Mouse (Mus musculus) left cerebral cortex, postnatal 4 days (tissue): Measurements from ENCODE around the gene Zfp428. TPM values are rescaled to one million over a fixed set of nuclear protein-coding genes. Genes with fewer than 3 reads are reported as not detected.
"Not testable (repeated sequence)": the region's sequence is repeated elsewhere in the genome, so short reads cannot be mapped to it uniquely, and the experiment has no call there.

Source experiments
- DNase-seq: peaks from one replicate; pipeline ENCODE4 v3.0.0-alpha.2; 2022
- intact Hi-C: fragments of 180-260 bp; cut with DNase I; formaldehyde crosslinking; loops from one replicate; pipeline ENCODE4 v1.15.1; 2025
- total RNA-seq, 2 experiments: library from RNA; stranded (reverse); gene quantifications; 2 replicates each; pipeline ENCODE4 v1.2.3; 2021

Gene Zfp428
- total RNA-seq, 2 experiments from 2014 or later: 105 to 108 TPM

DNA sequence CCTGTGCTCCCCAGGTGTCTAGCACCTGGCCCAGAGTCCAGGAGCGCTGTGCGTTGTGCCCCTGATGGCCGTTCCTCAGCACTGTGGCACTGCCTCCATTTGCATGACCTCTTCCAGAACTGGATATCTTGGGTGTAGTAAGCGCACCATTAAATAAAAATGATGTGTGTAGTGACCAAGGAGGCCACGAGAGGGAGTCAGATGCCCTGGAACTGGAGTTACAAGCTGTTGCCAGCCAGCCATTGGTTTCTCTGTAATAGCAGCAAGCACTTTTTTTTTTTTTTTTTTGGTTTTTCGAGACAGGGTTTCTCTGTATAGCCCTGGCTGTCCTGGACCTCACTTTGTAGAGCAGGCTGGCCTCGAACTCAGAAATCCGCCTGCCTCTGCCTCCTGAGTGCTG is 9.5 kb downstream of the Zfp428 start:
- intact Hi-C loops, DNase-seq: not testable (repeated sequence)

DNA sequence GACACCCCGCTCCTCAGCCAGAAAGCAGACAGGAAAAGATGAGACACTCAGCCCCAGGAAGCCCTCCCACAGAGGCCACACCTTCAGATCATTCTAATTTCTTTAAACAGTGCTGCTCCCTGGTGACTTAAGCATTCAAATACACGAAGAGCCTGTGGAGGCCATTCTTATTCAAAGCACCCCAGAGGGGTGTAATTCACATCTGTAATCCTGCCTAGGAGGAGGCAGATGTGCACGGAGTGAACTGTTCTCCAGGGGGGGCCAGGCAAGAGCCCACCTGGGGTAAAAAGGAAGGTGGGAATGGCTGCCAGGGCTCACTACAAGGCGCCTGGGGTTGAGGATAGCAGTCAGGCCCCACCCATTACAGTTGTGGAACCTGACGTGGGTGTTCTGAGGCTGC is 10.3 kb downstream of the Zfp428 start:
- intact Hi-C loops: no loop called here
- no peak for DNase-seq

DNA sequence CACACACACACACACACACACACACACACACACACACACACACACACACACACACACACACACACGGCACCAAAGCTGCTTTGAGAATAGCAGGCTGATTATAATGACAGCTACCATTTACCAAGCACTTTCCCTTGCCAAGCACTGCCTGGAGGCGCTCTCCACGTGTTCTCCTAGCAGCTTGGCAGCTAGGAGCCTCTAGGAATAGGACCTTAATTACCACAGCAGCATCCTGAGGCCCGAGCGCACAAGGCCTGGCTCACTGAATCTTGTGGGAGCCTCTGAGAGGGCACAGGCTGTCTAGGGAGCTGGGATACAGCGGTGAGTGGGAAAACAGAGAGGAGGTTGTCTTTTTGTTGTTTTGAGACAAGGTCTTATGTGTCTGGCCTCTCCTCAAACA is 10.8 kb downstream of the Zfp428 start:
- intact Hi-C loops: no loop called here
- no peak for DNase-seq

DNA sequence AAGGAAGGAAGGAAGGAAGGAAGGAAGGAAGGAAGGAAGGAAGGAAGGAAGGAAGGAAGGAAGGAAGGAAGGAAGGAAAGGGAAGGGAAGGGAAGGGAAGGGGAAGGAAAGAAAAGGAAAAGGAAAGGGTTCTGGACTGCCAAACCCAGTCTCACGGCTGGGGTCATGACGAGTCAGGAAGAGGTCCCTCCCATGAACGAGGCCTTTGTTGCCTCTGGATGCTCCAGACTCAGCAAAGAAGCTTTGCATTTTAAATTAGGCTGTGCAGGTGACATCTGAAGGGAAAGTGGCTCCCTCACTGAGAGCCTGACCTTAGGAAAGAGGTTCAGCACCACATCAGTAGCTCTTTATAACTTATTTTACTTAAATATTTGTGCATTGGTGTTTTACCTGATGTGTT is 12.3 kb downstream of the Zfp428 start:
- DNase-seq: no peak
- intact Hi-C loops: no loop called here

DNA sequence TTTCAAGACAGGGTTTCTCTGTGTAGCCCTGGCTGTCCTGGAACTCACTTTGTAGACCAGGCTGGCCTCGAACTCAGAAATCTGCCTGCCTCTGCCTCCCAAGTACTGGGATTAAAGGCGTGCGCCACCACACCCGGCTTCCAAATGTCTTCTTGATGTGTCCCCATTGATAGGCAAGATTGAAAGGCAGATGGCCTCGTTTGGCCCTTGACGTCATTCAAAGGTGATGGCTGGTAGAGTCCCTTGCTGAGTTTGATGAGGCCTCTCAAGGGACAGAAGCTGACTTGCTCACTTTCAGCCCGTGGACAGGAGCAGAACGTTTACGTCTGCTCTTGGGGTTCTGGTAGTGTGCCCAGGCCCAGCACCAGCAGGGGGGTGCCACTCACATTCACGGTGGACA is 13.2 kb downstream of the Zfp428 start:
- intact Hi-C loops, DNase-seq: not testable (repeated sequence)

DNA sequence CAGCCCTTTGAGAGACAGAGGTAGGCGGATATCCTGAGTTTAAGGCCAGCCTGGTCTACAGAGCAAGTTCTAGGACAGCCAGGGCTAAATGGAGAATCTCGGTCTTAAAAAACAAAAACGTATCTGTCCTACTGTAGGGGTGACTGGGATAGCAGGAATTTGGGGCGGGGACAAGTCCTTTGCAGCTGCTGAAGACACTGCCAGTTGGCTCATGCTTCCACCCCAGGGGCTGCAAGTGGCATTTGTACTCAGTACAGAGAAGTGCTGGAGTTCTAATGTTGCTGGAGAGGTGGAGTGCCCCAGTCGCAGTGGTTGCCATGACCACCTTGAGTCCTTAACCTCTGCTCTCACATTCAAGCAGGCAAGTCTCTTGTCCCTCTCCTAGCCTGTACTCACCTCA is 16.0 kb downstream of the Zfp428 start:
- no peak for DNase-seq
- intact Hi-C loops: no loop called here

DNA sequence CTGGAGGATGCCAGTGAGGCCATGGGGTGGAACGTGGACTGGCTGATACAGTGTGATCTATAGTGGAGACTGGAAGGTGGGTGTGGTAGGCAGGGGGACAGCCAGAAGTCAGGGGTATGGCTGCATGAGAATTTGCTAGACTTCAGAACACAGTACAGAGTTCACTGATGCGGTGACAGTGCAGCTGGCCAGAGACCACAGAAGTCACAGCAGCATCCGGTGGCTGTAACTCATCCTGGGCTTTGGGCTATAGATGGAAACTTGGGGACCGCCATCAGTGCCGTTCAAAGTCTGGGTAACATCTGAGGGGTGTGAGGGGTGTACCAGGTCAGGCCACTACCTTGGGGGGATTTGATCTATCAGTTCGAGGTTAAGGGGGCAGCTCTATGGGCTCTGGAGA is 16.9 kb downstream of the Zfp428 start:
- no peak for DNase-seq
- intact Hi-C loops: no loop called here

DNA sequence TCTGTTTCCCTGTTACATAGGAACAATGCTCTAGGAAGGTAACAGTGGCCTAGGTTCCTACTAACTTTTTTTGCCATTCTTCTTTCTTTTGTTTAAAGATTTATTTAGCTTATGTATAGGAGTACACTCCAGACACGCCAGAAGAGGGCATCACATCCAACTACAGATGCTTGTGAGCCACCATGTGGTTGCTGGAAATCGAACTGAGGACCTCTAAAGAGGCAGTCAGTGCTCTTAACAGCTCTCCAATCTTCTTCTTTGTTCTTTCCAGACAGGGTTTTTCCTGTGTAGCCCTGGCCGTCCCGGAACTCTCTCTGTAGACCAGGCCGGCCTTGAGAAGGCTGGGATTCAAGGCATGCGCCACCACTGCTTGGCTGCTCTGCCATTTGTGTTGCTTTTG is 18.2 kb downstream of the Zfp428 start:
- intact Hi-C loops: no loop called here
- DNase-seq: no peak

DNA sequence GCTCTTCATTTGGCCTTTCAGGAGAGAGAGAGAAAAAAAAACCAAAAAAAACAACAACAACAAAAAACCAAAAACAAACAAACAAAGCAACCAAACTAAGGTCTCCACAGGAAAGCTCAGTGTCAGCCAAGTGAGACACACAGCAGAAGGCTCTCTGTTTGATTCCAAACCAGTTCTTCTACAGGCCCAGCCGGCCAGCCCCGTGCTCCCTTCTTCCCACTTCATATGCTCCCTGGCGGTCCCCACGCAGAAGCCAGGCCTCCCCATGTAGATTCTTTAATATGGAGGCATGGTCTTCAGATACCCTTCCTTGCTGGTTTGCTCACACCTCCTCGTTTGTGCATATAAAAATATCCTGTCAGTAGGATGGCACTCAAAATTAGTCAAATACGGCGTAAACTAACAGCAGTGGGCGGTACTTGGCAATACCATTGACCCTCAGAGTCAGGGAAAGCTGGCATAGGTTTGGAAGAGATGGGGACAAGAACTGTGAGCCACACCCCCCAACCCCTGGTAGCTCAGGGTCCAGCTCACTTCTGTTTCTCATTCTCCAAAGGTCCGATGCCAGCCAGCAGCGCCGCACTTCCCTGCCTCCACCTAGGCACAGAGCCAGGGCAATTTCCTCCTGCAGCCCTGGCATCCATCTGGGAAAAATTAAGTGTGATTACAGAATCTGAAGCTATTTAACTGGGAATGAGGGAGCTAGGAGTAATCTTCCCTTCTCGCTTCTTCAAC is 19.0 kb downstream of the Zfp428 start:
- intact Hi-C loops: no loop called here
- no peak for DNase-seq

DNA sequence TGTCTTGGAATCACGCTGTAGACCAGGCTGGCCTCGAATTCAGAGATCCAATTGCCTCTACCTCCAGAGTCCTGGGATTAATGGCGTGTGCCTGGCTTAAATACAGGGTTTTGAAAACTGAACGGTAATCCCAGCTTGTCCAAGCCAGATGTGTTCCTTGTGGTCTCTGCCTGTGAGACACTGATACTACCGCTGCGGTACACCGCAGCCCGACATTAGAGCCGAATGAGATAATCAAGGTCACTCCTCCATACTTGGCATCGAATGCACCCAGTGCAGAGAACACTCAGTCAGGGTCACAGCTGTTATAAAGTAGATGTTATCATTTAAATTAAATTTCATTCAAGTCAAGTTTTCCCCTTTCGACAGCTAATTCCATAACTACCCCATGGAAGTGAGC is 22.1 kb downstream of the Zfp428 start:
- no peak for DNase-seq
- intact Hi-C loops: no loop called here

DNA sequence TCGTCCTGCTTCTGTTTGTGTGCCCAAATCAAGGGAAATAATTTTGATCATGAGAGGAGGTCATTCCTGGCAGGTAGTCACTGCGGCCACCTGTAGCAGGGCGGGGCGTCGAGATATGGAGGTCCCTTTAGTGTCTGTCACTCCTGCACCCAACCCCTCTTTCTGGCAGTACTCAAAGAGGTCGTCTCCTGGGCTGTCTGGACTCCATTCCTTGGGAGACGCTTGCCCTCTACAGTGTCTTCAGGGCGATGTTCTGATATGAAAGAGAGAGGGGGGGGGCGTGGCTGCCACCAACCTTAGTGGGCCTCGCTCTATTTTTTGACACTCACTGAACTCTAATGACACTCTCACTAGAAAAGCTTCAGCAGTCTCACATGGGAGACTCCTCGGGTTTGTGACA is 22.8 kb downstream of the Zfp428 start:
- DNase-seq: no peak

DNA sequence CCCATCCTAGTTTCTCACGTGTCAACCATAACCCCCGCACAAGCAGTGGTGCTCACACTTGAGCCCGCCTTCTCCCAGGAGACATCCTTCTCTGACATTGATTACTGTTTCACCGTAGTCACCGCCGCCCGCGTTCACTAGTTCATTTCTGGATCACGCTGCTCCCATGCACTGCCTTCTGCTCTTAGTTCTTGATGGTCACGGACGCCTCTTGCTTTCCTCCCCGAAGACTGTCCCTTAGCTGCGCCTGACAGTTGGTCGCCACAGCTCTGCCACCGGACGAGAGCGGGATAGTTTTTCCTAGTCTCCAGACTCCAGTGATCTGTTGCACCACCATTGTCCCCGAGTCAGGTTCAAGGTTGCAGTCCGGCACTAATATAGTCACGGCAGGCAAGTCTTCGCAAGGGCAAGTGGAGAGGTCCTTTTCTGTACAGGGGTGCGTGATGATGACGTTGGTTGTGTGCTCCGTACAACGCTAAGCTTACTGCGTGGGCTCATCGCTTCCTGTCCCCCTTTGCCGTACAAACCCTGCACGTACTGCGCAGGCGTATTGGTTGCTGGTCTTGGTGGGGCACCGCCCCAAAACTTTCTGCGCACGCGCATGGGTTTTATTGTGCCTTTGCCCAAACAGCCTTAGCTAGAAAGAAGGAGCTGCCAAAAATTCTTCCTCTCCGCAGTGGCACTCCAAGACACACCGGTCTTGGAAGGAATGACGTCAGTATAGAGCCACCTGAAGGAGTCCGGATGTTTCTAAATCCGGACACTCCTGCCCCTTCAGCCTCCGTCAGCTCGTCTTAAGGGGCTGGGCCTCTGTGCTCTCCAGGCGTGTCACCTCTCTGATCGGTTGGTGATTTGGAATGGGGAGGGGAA is 23.5 kb downstream of the Zfp428 start, which contains the start of gene Irgq:
Irgq (plus strand) TSS at position 628 of the 870 bp plus-strand sequence.
- intact Hi-C loops: no loop called here
- peak; percentile 99 for DNase-seq

More for the DNA sequence above, 22.8 kb downstream of the Zfp428 start:
- intact Hi-C loops: no loop called here

DNA sequence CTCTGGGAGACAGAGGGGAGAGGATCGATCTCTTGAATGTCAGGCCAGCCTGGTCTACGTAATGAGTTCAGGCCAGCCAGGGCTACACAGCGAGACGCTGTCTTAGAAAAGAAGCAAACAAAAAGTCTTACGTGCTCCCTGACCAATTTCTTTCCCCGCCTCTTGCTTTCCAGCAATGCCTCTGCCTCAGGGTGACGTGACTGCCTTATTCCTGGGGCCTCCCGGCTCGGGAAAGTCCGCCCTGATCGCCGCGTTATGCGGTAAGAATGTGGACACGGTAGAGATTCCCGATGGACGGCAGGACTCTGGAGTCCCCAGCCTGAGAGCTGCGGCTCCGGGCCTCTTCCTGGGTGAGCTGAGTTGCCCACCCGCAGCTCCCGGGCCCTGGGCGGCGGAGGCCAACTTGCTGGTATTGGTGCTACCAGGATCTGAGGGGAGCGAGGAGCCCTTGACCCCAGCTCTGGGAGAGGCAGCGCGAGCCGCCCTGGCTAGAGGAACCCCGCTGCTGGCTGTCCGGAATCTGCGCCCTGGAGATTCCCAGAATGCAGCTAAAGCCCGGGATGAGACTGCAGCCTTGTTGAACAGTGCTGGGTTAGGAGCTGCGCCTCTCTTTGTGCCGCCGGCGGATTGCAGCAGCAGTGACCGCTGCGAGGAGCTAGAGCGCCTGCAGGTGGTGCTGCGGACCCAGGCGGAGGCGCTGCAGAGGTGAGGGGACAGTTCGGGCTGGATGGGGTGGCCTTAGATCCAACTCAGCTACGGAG is 24.6 kb downstream of the Zfp428 start:
- intact Hi-C loops: no loop called here
- peak; percentile 82 for DNase-seq

DNA sequence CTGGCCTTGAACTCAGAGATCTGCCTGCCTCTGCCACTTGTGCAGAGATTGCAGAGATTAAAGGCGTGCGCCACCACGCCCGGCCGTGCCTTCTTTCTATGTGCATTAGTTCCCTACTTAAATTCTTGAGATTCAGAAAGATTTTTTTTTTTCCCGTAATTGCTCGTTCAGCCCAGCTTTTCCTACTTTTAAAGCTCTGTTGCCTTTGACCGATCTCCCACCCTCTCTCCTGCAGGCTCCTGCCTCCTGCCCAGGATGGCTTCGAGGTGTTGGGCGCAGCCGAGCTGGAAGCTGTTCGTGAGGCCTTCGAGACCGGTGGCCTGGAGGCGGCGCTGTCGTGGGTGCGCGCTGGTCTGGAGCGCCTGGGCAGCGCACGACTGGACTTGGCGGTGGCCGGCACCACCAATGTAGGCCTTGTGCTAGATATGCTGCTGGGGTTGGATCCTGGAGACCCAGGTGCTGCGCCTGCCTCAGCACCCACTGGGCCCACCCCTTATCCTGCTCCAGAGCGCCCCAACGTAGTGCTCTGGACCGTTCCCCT is 26.3 kb downstream of the Zfp428 start:
- intact Hi-C loops: no loop called here
- no peak for DNase-seq

DNA sequence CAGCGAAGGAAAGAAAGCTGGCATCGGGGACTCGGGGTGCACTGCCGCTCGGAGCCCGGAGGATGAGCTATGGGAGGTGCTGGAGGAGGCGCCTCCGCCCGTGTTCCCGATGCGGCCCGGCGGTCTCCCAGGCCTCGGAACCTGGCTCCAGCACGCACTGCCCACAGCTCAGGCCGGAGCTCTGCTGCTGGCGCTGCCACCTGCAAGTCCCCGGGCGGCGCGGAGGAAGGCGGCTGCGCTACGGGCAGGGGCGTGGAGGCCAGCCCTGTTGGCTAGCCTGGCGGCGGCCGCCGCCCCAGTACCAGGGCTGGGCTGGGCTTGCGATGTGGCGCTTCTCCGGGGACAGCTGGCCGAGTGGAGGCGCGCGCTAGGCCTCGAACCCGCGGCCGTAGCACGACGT is 27.0 kb downstream of the Zfp428 start:
- intact Hi-C loops: no loop called here
- DNase-seq: no peak

DNA sequence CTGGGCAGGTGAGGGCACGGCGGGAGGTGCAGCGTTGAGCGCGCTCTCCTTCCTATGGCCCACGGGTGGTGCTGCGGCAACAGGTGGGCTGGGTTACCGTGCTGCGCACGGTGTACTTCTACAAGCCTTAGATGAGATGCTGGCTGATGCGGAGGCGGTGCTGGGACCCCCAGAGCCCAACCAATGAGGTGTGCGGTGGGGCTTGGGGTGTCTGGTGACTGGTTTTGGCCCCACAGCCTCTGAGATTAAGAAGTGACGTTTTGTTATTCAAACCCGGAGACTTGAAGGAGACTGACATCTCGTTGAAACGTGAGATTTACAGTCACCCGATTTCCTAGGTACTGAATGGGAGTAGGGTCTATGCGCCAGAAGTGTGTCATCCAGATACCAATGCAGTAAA is 27.5 kb downstream of the Zfp428 start:
- intact Hi-C loops: no loop called here
- DNase-seq: no peak

DNA sequence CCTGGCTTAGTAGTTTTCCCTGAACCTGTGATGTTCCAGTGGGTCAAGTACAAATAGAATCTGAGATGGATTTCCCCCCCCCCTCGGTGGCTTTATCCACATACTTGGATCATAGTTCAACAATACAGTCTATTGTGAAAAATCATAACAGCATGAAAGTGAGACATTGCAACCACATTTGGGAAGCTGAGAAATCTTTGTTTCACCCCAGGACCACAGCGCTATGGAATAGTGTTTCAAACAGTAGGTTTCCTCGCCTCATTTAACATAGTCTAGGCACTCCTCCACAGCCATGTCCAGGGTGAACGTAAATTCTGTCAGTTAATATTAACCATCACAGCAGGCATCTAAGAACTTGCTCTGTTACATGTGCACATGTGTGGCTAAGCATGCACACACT is 30.3 kb downstream of the Zfp428 start:
- intact Hi-C loops: no loop called here
- no peak for DNase-seq

DNA sequence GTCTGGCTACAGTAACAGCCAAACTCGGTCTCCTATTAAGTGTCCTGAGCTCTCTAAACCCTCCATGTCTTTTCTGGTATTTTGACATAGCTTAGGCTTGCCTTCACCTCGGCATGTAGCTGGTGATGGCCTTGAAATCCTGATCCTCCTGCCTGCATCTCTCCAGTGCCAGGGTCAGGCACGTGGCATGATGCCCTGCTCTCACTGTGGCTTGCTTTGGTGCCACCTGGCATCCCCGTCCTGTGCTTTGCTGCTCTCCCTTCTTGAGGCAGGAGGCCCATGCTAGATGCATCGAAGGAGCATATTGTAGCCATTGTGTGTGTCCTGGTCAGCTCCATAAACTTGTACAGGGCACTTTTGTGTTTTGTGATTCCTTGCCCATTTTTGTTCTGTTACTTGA is 30.8 kb downstream of the Zfp428 start:
- DNase-seq: no peak

DNA sequence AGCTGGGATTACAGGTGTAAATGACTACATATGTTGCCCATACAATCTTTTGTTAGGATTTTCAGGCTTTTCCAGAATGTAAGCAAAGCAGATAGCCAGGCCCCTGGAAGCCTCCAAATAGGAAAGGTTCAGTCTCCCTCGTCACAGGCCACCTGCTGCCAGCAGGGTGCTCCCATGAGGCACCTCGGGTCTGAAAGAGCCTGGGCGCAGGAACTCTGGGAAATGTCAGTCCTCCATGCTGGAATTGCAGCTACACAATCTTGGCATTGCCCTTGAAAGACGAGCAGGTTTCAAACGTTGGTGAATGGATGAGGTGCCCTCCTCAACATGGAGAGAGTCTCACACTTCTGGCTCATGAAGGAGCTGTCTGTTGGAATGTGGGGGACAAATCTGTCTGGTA is 31.3 kb downstream of the Zfp428 start:
- intact Hi-C loops: no loop called here
- no peak for DNase-seq

More for the DNA sequence above, 30.8 kb downstream of the Zfp428 start:
- intact Hi-C loops: no loop called here

DNA sequence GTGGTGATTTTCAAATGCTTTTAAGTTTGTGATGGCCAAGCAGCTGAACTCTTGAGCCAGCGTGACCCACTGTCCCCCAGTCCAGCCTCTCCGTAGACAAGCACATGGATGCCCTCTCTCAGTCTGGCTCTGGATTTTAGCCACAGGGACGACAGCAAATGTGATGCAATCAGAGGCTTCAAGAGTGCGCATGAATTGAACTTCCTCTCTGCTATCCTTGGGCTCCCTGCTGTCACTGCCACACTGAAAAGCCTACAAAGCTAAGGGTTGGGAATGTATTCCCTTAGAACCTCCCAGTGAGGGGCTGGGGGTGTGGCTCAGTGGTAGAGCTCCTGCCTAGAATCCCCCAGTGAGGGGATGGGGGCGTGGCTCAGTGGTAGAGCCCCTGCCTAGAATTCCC is 31.9 kb downstream of the Zfp428 start:
- no peak for DNase-seq
- intact Hi-C loops: no loop called here

DNA sequence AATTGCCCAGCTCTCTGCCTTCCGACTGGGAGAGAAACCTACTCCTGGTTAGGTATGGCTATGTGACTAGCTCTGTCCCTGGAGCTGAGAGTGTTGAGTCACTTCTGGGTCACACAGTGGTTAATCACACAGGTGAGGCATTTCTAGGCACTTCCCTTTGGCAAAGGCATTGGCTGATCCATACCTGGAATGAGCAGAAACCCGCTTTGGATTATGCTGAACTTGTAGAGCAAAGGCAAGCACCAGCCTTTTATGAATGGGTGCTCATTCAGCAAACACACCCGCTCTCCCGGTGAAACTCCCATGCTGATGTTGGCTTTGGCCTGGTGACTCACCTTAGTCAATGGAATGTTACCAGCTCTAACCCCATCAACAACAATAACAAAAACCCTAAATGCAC is 32.9 kb downstream of the Zfp428 start:
- DNase-seq: no peak
- intact Hi-C loops: no loop called here
